8 mouse cellular contexts compared by ENCODE assay signal in the genomic region with DNA sequence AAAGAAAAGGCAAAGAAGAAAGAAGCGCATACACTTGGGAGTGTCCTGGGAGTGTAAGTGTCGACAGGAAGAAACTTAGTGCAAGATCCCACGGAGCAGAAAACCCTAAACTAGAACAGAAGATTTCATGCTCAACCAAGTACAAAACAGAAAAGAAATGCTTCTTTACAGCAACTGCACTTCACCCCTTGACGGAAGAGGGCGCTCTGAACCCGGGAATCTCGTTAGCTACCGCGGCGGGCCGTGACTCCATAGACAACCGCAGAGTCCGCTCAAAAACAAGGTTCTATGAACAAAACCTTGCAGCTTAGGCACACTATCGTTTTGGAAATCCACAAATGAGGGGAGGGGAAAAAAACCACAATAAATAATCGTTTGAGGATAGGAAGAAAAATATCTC.
A peak's percentile ranks its signal among the peaks of the same experiment; 100 is the strongest.
DNase-seq lines count a peak whose midpoint lies in the region; ATAC-seq and TF ChIP-seq lines count a peak whose summit lies in the region.

No protein-coding gene starts in this region.

- peak; percentile 91 for DNase-seq in heart, adult 11 months
- peak; percentile 72 for DNase-seq in cerebellum, adult 9-10 months
- DNase-seq in frontal cortex, postnatal 36 days (ENCODE audit: low spot score in 2 of 2) = peak; percentile 78 to 86
- peak; percentile 85 for DNase-seq in kidney, adult 2 months
- peak; percentile 75 for DNase-seq in limb, embryonic 14.5 days (ENCODE audit: low spot score)
- DNase-seq in monocyte, adult 2 months (ENCODE audit: low read depth in 1 of 2, low spot score in 2 of 2) = peak; percentile 41 to 61
- peak; percentile 68 to 83 for DNase-seq in spleen, postnatal 14 days (ENCODE audit: low spot score in 2 of 2)

- no peak for ATAC-seq in heart, embryonic 12.5 days (ENCODE audit: insufficient number of reproducible peaks, low FRiP score)
- ATAC-seq in limb, embryonic 14.5 days (ENCODE audit: low FRiP score, low read depth) = no peak

- H3K9ac ChIP-seq in heart, embryonic 12.5 days = no peak overlapping the region
- no peak overlapping the region for H3K9ac ChIP-seq in limb, embryonic 14.5 days (ENCODE audit: low read depth, low read length, severe bottlenecking)

- no peak overlapping the region for H3K4me2 ChIP-seq in heart, embryonic 12.5 days
- 0 out of 2 replicates have a peak overlapping the region, but pooled peaks have one; percentile 8 for H3K4me2 ChIP-seq in limb, embryonic 14.5 days (replicated peaks; ENCODE audit: low read depth, low read length, severe bottlenecking)

- peak; percentile 92 for TF ChIP-seq CTCF in kidney, adult 2 months (conservative IDR thresholded peaks at IDR 0.05; ENCODE audit: insufficient read depth, insufficient read length, low read depth, low read length)

- no peak overlapping the region for H3K4me3 ChIP-seq in heart, embryonic 12.5 days
- H3K4me3 ChIP-seq in kidney, adult 2 months (ENCODE audit: insufficient read depth, low read depth, low read length) = no peak overlapping the region
- no peak overlapping the region for H3K4me3 ChIP-seq in limb, embryonic 14.5 days (replicated peaks; ENCODE audit: low read length)

- no peak for TF ChIP-seq POLR2A in kidney, adult 2 months (IDR thresholded peaks at IDR 0.05; ENCODE audit: low read depth, low read length)
- TF ChIP-seq POLR2A in limb, embryonic 14.5 days (IDR thresholded peaks at IDR 0.05; ENCODE audit: borderline replicate concordance, extremely low read depth, insufficient read depth, insufficient read length) = no peak

- no peaks in the 10 kb centered on the region for H3K27me3 ChIP-seq in heart, embryonic 12.5 days (replicated peaks)
- H3K27me3 ChIP-seq in kidney, adult 2 months (replicated peaks; ENCODE audit: control insufficient read depth, insufficient read depth, low read length) = no peaks in the 10 kb centered on the region
- H3K27me3 ChIP-seq in limb, embryonic 14.5 days (ENCODE audit: control insufficient read depth, insufficient read depth, low read length) = no peaks in the 10 kb centered on the region

- no peaks in the 10 kb centered on the region for H3K9me3 ChIP-seq in heart, embryonic 12.5 days (replicated peaks)
- no peaks in the 10 kb centered on the region for H3K9me3 ChIP-seq in limb, embryonic 14.5 days (ENCODE audit: control insufficient read depth, low read length)

- H3K4me1 ChIP-seq in heart, embryonic 12.5 days (replicated peaks) = peaks cover 24% of the 10 kb centered on the region
- no peaks in the 10 kb centered on the region; the same call in 1 of the 2 replicates for H3K4me1 ChIP-seq in kidney, adult 2 months (ENCODE audit: control insufficient read depth, insufficient read depth, low read length)
- peaks cover 13% of the 10 kb centered on the region; the same call in 1 of the 2 replicates for H3K4me1 ChIP-seq in limb, embryonic 14.5 days (ENCODE audit: control insufficient read depth, insufficient read depth, low read length)

- H3K36me3 ChIP-seq in heart, embryonic 12.5 days = no peaks in the 10 kb centered on the region
- H3K36me3 ChIP-seq in kidney, adult 2 months (ENCODE audit: control insufficient read depth, insufficient read depth, low read length) = no peaks in the 10 kb centered on the region
- H3K36me3 ChIP-seq in limb, embryonic 14.5 days (ENCODE audit: control insufficient read depth, insufficient read depth, low read length) = no peaks in the 10 kb centered on the region

- H3K27ac ChIP-seq in heart, embryonic 12.5 days (ENCODE audit: poor library complexity, severe bottlenecking) = no peak overlapping the region
- H3K27ac ChIP-seq in kidney, adult 2 months (ENCODE audit: insufficient read depth, low read depth, low read length) = peak overlapping the region; percentile 21; the same call in 1 of the 2 replicates
- no peak overlapping the region for H3K27ac ChIP-seq in limb, embryonic 14.5 days (replicated peaks; ENCODE audit: low read depth, low read length)

- WGBS in heart, embryonic 12.5 days = 4% methylated on average over 15 of the region's 15 CpGs
- WGBS in kidney, adult 2 months = 3% methylated on average over 15 of the region's 15 CpGs
- 3% methylated on average over 15 of the region's 15 CpGs for WGBS in limb, embryonic 14.5 days
